Mouse (Mus musculus): ENCODE results near the gene Chtop. TPM values are rescaled to one million over a fixed set of nuclear protein-coding genes. Genes with fewer than 3 reads are reported as not detected.

Gene Chtop
- polyA plus RNA-seq, 1 experiment from 2014 or later = 72.2 TPM

- H3K4me2 ChIP-seq (replicated peaks; ENCODE audit: low read depth) = peak within 1 kb of the TSS; percentile 46
- no peaks in the 10 kb centered on the region for H3K9me3 ChIP-seq (ENCODE audit: control insufficient read depth, low read length)
- ATAC-seq (ENCODE audit: low FRiP score, low TSS enrichment) (peak; percentile 94), DNase-seq (ENCODE audit: low spot score) (peak; percentile 82)
- no peaks in the 10 kb centered on the region for H3K36me3 ChIP-seq (ENCODE audit: control insufficient read depth, insufficient read depth, low read length)
- no peaks in the 10 kb centered on the region; the same call in 1 of the 2 replicates for H3K4me1 ChIP-seq (replicated peaks; ENCODE audit: control insufficient read depth, insufficient read depth)
- 31% methylated on average over 5 of the region's 5 CpGs for WGBS
- H3K9ac ChIP-seq (ENCODE audit: low read length) = peak within 1 kb of the TSS; percentile 51
- peak within 1 kb of the TSS; percentile 88 for H3K27ac ChIP-seq (replicated peaks)
- H3K27me3 ChIP-seq (ENCODE audit: control insufficient read depth, insufficient read depth, low read length) = no peaks in the 10 kb centered on the region
- TF ChIP-seq CTCF (IDR thresholded peaks at IDR 0.05; ENCODE audit: low read depth) (no peak), EP300 (optimal IDR thresholded peaks at IDR 0.05) (no peak)
- H3K4me3 ChIP-seq (ENCODE audit: low read depth, low read length) = peak within 1 kb of the TSS; percentile 37
These were observed 17.3 kb upstream of the Chtop start, which contains the start of gene S100a14 for GRCm38 (mm10) chr3:90526580-90526979. S100a14 (plus strand) TSS chr3:90526856.

GRCm38 (mm10) chr3:90526076-90526475 lies 16.8 kb upstream of the Chtop start:
- Histone ChIP-seq H3K36me3 (ENCODE audit: control insufficient read depth, insufficient read depth, low read length) (no peaks in the 10 kb centered on the region), H3K27ac (replicated peaks) (peak overlapping the region; percentile 88), H3K4me2 (replicated peaks; ENCODE audit: low read depth) (peak overlapping the region; percentile 46), H3K9me3 (ENCODE audit: control insufficient read depth, low read length) (no peaks in the 10 kb centered on the region), H3K27me3 (ENCODE audit: control insufficient read depth, insufficient read depth, low read length) (no peaks in the 10 kb centered on the region), H3K4me1 (replicated peaks; ENCODE audit: control insufficient read depth, insufficient read depth) (no peaks in the 10 kb centered on the region; the same call in 1 of the 2 replicates), H3K4me3 (ENCODE audit: low read depth, low read length) (no peak overlapping the region), H3K9ac (ENCODE audit: low read length) (peak overlapping the region; percentile 51)
- DNase-seq (ENCODE audit: low spot score) = no peak
- ATAC-seq (ENCODE audit: low FRiP score, low TSS enrichment) = peak; percentile 57
- TF ChIP-seq EP300 (optimal IDR thresholded peaks at IDR 0.05) = no peak
- no peak for TF ChIP-seq CTCF (IDR thresholded peaks at IDR 0.05; ENCODE audit: low read depth)
- WGBS = 54% methylated on average over 2 of the region's 2 CpGs

DNA sequence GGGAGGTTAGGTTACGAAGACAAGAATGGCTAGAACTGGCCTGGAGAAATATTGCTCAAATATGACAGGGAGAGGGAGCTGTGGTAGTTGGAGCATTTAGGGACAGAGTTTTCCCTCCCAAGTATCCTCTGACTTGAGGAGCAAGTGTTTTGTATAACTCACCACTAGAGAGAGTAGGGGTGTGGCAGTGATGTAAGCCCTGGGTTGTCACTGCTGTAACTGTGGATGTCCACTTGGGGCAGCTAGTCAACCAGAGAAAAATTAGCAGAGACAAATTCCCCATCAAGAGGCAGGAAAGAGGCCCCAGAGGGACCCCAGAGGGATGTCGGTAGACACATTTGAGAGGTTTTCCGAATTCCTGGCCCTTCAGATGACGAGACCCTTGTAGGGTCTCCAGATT lies 16.1 kb upstream of the Chtop start:
- Histone ChIP-seq H3K27me3 (ENCODE audit: control insufficient read depth, insufficient read depth, low read length) (no peaks in the 10 kb centered on the region), H3K9ac (ENCODE audit: low read length) (no peak overlapping the region), H3K4me3 (ENCODE audit: low read depth, low read length) (no peak overlapping the region), H3K4me1 (replicated peaks; ENCODE audit: control insufficient read depth, insufficient read depth) (no peaks in the 10 kb centered on the region; the same call in 1 of the 2 replicates), H3K9me3 (ENCODE audit: control insufficient read depth, low read length) (no peaks in the 10 kb centered on the region), H3K4me2 (replicated peaks; ENCODE audit: low read depth) (no peak overlapping the region), H3K27ac (replicated peaks) (peak overlapping the region; percentile 88), H3K36me3 (ENCODE audit: control insufficient read depth, insufficient read depth, low read length) (no peaks in the 10 kb centered on the region)
- WGBS = 59% methylated on average over 4 of the region's 4 CpGs
- ATAC-seq (ENCODE audit: low FRiP score, low TSS enrichment) (peak; percentile 39; the same call in 1 of the 2 replicates), DNase-seq (ENCODE audit: low spot score) (peak; percentile 53)
- TF ChIP-seq CTCF (IDR thresholded peaks at IDR 0.05; ENCODE audit: low read depth) = peak; percentile 93
- peak; percentile 63 for TF ChIP-seq EP300 (optimal IDR thresholded peaks at IDR 0.05)

DNA sequence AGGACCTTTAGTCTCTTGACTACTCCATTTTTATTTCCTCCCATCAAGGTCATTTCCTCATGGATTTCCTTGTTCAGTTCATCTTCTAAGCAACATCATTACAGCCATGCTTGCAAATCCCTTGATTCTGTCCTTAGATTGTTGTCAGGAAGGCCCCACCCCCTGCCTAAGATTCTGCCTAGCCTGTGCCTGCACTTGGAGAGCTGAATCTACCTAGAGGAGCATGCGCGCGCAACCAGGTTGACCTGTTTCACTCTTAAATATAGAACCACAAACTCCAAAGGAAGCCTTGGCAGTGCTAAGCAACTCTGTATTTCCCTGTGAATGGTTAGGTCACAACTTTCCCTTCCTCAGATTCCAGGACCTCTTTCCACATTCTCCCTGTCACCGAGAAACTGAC lies 8.4 kb upstream of the Chtop start:
- H3K4me1 ChIP-seq (replicated peaks; ENCODE audit: control insufficient read depth, insufficient read depth) = no peaks in the 10 kb centered on the region; the same call in 1 of the 2 replicates
- ATAC-seq (ENCODE audit: low FRiP score, low TSS enrichment) = no peak
- no peaks in the 10 kb centered on the region for H3K36me3 ChIP-seq (ENCODE audit: control insufficient read depth, insufficient read depth, low read length)
- no peaks in the 10 kb centered on the region for H3K9me3 ChIP-seq (ENCODE audit: control insufficient read depth, low read length)
- 72% methylated on average over 4 of the region's 4 CpGs for WGBS
- H3K27me3 ChIP-seq (ENCODE audit: control insufficient read depth, insufficient read depth, low read length) = no peaks in the 10 kb centered on the region
- no peak overlapping the region for H3K4me2 ChIP-seq (replicated peaks; ENCODE audit: low read depth)
- H3K9ac ChIP-seq (ENCODE audit: low read length) = no peak overlapping the region
- TF ChIP-seq CTCF (IDR thresholded peaks at IDR 0.05; ENCODE audit: low read depth) = no peak
- no peak for TF ChIP-seq EP300 (optimal IDR thresholded peaks at IDR 0.05)
- DNase-seq (ENCODE audit: low spot score) = no peak
- H3K27ac ChIP-seq (replicated peaks) = no peak overlapping the region
- H3K4me3 ChIP-seq (ENCODE audit: low read depth, low read length) = no peak overlapping the region

DNA sequence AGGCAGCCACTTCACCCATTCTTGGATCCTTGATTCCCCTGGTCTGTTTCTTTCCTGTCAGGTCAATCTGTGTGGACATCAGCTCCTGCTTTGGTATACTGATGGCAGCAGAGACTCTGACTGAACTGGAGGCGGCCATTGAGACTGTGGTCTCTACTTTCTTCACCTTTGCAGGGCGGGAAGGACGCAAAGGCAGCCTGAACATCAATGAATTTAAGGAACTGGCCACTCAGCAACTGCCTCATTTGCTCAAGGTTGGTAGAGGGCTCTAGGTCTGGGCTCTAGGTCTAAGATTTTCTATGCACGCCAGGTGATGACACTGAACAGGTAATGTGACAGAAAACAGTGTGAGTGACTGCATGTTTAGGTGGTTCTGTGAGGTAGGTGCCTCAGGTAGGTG lies 6.5 kb upstream of the Chtop start:
- ATAC-seq (ENCODE audit: low FRiP score, low TSS enrichment) = no peak

GRCm38 (mm10) chr3:90515242-90515641 lies 5.9 kb upstream of the Chtop start:
- Histone ChIP-seq H3K27ac (replicated peaks) (peak overlapping the region; percentile 84), H3K9me3 (ENCODE audit: control insufficient read depth, low read length) (no peaks in the 10 kb centered on the region), H3K4me1 (replicated peaks; ENCODE audit: control insufficient read depth, insufficient read depth) (no peaks in the 10 kb centered on the region; the same call in 1 of the 2 replicates), H3K4me2 (replicated peaks; ENCODE audit: low read depth) (peak overlapping the region; percentile 88), H3K36me3 (ENCODE audit: control insufficient read depth, insufficient read depth, low read length) (no peaks in the 10 kb centered on the region; the same call in 1 of the 2 replicates), H3K9ac (ENCODE audit: low read length) (peak overlapping the region; percentile 61), H3K4me3 (ENCODE audit: low read depth, low read length) (peak overlapping the region; percentile 48), H3K27me3 (ENCODE audit: control insufficient read depth, insufficient read depth, low read length) (no peaks in the 10 kb centered on the region)
- ATAC-seq (ENCODE audit: low FRiP score, low TSS enrichment) = no peak
- 36% methylated on average over 1 of the region's 1 CpGs for WGBS
- DNase-seq (ENCODE audit: low spot score) = no peak
- TF ChIP-seq EP300 (optimal IDR thresholded peaks at IDR 0.05) = no peak
- TF ChIP-seq CTCF (IDR thresholded peaks at IDR 0.05; ENCODE audit: low read depth) = no peak

More for the DNA sequence above, 6.5 kb upstream of the Chtop start:
- TF ChIP-seq CTCF (IDR thresholded peaks at IDR 0.05; ENCODE audit: low read depth) = no peak
- TF ChIP-seq EP300 (optimal IDR thresholded peaks at IDR 0.05) = no peak
- no peaks in the 10 kb centered on the region for H3K27me3 ChIP-seq (ENCODE audit: control insufficient read depth, insufficient read depth, low read length)
- no peaks in the 10 kb centered on the region for H3K9me3 ChIP-seq (ENCODE audit: control insufficient read depth, low read length)
- H3K4me2 ChIP-seq (replicated peaks; ENCODE audit: low read depth) = peak overlapping the region; percentile 88; the same call in 1 of the 2 replicates
- H3K36me3 ChIP-seq (ENCODE audit: control insufficient read depth, insufficient read depth, low read length) = no peaks in the 10 kb centered on the region; the same call in 1 of the 2 replicates
- 96% methylated on average over 4 of the region's 4 CpGs for WGBS
- H3K4me1 ChIP-seq (replicated peaks; ENCODE audit: control insufficient read depth, insufficient read depth) = no peaks in the 10 kb centered on the region; the same call in 1 of the 2 replicates
- no peak overlapping the region for H3K9ac ChIP-seq (ENCODE audit: low read length)
- H3K27ac ChIP-seq (replicated peaks) = no peak overlapping the region
- DNase-seq (ENCODE audit: low spot score) = no peak
- H3K4me3 ChIP-seq (ENCODE audit: low read depth, low read length) = no peak overlapping the region; the same call in 1 of the 2 replicates

All from stomach, postnatal 0 days (tissue).